Mouse (Mus musculus): ENCODE results near the gene Sar1b. TPM values are rescaled to one million over a fixed set of nuclear protein-coding genes. Genes with fewer than 3 reads are reported as not detected.
A peak's percentile ranks its signal among the peaks of the same experiment; 100 is the strongest.
"Not testable (repeated sequence)": the region's sequence is repeated elsewhere in the genome, so short reads cannot be mapped to it uniquely, and the experiment has no call there.

The Sar1b gene
- 100 to 1,000 TPM; 127 to 135 TPM for total RNA-seq (2021)

GRCm38 (mm10) chr11:51763213-51763907 is at the start of gene Sar1b, which contains the start of gene Sec24a:
Gene Sar1b (plus strand): TSS chr11:51763687.
Gene Sec24a (minus strand): TSS chr11:51763634.
- DNase-seq, result peak; percentile 84 to 87
- intact Hi-C loops (cut with DNase I), result no loop called here

- intact Hi-C loops (cut with DNase I), result no loop called here
- DNase-seq, result no peak
These were observed 42.4 kb upstream of the Sar1b start for GRCm38 (mm10) chr11:51721066-51721465.

GRCm38 (mm10) chr11:51732883-51733282 is 30.6 kb upstream of the Sar1b start:
- intact Hi-C loops (cut with DNase I), result no loop called here
- no peak for DNase-seq

DNA sequence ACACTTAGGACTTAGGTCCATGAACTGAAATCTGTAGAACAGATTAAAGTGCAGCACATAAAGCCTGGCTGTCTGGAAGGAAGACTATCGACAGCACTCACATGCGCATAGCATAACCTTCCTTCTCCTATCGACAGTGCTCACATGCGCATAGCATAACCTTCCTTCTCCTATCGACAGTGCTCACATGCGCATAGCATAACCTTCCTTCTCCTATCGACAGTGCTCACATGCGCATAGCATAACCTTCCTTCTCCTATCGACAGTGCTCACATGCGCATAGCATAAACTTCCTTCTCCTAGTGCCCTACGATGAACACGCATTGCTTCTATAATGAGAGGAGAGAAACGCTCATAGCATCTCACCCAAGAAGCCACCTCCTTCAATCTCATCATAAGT is 29.3 kb upstream of the Sar1b start:
- intact Hi-C loops (cut with DNase I); DNase-seq: not testable (repeated sequence)

DNA sequence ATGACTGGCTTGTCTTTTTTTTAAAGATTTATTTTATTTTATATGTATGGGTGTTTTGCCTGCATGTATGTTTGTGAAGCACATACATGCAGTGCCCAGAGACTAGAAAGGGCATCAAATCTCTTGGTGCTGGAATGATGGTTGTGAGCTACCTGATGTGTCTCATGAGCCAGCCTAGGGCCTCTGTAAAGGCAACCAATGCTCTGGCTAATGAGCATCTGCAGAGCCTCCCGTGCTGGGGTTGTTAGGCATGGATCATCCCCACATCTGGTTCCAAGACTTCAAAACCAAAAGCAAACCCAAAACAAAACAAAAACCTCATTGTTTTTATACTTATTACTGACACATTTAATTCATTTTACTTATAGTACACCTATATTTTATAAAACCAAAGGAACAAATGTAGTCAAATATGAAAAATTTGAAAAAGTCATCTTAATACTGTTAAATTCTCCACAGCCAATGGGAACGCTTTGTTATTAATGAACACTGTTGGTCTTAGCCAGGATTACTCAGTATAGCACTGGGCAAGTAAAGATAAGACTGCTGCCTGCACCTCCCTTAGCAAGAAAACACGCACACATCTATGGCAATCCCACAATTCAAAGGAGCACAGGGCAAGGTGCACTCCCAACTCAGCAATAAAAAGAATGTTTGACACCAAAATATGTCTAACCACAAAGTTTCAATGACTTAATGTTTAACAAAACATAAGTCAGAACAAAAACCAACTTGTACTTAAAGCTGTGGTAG is 24.7 kb upstream of the Sar1b start:
- DNase-seq, result no peak
- intact Hi-C loops (cut with DNase I), result no loop called here

DNA sequence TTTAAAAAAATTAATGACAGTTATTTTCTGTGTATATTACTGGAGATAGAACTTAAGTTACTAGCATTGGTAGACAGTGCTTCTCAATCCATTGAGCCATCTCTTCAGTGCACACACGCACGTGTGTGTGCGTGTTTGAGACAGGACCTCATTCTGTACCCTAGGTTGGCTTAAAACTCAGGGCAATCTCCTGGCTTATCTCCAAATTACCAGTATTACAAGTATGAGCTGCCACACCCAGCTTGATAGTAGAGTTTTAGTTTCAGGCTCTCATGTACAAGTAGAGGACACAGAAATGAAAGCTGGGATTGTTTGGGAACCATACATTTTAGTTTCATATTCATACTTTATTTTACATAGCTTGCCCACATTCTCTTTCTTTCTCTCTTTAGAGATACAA is 22.8 kb upstream of the Sar1b start:
- intact Hi-C loops (cut with DNase I), result no loop called here
- DNase-seq, result no peak

- intact Hi-C loops (cut with DNase I), result no loop called here
- no peak for DNase-seq
These were observed 17.4 kb upstream of the Sar1b start for GRCm38 (mm10) chr11:51746096-51746495.

DNA sequence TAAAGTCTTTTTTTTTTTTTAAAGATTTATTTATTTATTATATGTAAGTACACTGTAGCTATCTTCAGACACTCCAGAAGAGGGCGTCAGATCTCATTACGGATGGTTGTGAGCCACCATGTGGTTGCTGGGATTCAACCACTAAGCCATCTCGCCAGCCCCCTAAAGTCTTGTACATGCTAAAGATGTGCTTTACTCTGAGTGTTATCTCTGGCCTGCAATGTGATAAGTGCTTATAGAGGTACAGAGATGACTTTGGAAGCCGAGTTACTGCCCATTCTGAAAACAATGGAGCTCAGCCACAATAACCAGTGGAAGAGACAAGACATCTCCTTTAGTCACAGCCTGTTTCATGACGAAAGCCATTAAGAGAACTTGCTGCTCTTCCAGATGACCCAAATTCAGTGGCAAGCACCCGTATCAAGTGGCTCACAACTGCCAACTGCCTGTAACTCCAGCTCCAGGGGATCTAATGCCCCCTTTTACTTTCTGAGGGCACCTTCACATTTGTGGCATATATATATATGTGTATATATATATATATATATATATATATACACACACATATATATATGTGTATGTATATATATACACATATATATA is 11.8 kb upstream of the Sar1b start:
- DNase-seq; intact Hi-C loops (cut with DNase I): not testable (repeated sequence)

- no peak for DNase-seq
- intact Hi-C loops (cut with DNase I), result no loop called here
These were observed 7.7 kb upstream of the Sar1b start for GRCm38 (mm10) chr11:51755621-51756311.

- intact Hi-C loops (cut with DNase I), result no loop called here
- DNase-seq, result peak; percentile 93 to 95
These were observed 7.1 kb upstream of the Sar1b start for GRCm38 (mm10) chr11:51756352-51756771.

DNA sequence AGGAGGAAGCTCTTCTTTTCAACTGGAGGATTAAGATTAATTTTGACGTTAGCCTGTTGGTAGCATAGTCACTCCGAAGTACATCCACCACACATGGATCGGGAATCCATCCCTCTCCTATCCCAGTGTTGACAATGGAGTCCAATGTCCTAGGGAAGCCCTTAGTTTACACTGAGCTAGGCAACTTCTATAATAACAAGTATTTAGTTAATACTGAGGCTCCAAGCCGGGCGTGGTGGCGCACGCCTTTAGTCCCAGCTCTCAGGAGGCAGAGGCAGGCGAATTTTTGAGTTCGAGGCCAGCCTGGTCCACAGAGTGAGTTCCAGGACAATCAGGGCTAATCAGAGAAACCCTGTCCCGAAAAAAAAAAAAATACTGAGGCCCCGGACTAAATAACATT is 6.5 kb upstream of the Sar1b start:
- no peak for DNase-seq
- intact Hi-C loops (cut with DNase I), result no loop called here

- no peak for DNase-seq
- intact Hi-C loops (cut with DNase I), result no loop called here
These were observed 5.9 kb upstream of the Sar1b start for GRCm38 (mm10) chr11:51757625-51758024.

DNA sequence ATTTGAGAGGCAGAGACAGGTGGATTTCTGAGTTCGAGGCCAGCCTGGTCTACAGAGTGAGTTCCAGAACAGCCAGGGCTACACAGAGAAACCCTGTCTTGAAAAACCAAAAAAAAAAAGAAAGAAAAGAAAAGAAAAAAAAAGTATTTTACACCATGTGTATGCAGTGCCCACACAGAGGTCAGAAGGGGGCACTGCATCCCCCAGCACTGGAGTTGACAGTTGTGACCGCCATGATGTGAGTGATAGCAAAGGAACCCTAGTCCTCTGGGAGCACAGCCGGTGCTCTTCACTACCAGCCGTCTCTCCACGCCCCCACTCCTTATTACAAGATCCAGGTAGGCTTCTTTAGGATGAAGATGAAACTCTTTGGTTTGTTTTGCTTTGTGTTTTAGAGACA is 5.3 kb upstream of the Sar1b start:
- intact Hi-C loops (cut with DNase I); DNase-seq: not testable (repeated sequence)

- no peak for DNase-seq
- intact Hi-C loops (cut with DNase I), result no loop called here
These were observed 4.2 kb upstream of the Sar1b start for GRCm38 (mm10) chr11:51759251-51759650.

GRCm38 (mm10) chr11:51759941-51760657 is 3.4 kb upstream of the Sar1b start:
- intact Hi-C loops (cut with DNase I), result no loop called here
- no peak for DNase-seq

- no peak for DNase-seq
- intact Hi-C loops (cut with DNase I), result no loop called here
These were observed 2.2 kb upstream of the Sar1b start for GRCm38 (mm10) chr11:51761241-51761640.

DNA sequence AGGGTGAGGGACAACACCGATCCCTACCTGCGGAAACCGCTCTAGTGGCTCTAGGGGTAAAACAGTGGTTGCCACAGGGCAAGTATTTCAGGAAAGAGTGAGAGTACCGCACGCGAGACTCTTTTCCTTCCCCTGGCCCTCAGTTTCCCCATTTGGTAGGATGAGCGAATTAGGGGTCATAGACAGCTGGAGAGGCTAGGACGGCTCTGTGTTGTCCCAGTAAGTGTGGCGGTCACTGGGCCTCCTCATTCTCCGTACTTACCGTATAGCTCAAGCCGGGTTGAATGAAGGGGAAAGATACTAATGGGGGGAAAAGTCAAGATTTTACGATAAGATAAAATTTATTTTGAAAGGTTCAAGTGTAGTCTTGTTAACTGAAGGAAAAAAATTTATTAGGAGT is 468 bp downstream of the Sar1b start:
- intact Hi-C loops (cut with DNase I), result no loop called here
- DNase-seq, result no peak

DNA sequence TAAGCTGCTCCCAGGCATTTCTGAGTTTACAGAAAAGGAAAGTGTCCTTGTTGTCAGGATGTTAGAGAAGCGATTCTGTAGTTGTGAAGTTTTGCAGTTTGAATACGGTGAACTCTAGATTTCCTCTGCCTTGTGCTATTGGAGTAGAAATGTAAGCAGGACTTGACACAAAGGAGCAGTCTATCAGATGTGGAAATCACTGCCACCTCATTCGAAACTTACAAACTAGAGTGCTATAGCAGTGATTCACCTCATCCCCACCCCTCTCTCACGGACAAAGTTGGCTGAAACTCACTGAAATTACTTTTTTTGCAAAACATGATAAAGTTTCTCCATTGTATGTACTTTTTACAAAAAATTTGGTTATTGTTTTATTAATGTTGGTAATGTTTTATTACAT is 1.3 kb downstream of the Sar1b start:
- no peak for DNase-seq

GRCm38 (mm10) chr11:51767579-51768220 is 4.2 kb downstream of the Sar1b start:
- intact Hi-C loops (cut with DNase I), result no loop called here
- no peak for DNase-seq

More for the DNA sequence above, 1.3 kb downstream of the Sar1b start:
- intact Hi-C loops (cut with DNase I), result no loop called here

GRCm38 (mm10) chr11:51768296-51768695 is 4.8 kb downstream of the Sar1b start:
- intact Hi-C loops (cut with DNase I), result no loop called here
- DNase-seq, result no peak

Data from heart, postnatal 36 days (tissue).